Mouse (Mus musculus) embryonic facial prominence, embryonic 11.5 days (tissue): Measurements from ENCODE around the gene Rad50. TPM values are rescaled to one million over a fixed set of nuclear protein-coding genes. Genes with fewer than 3 reads are reported as not detected.

Experiments
- ATAC-seq: fragments of 200-750 bp; cut with Nextera tagmentation; replicated peaks from 2 replicates; pipeline ENCODE4 v1.8.0; 2017; ENCODE audit warnings: low read depth; ENCODE audit not compliant: insufficient number of reproducible peaks, low FRiP score, low TSS enrichment
- DNase-seq: peaks from one replicate; pipeline ENCODE4 v3.0.0-alpha.2; 2015; ENCODE audit warnings: low spot score
- H3K27ac ChIP-seq: fragments of 300-500 bp; sonication (generic); replicated peaks from 2 replicates; pipeline ENCODE4 v1.5.1; 2014; ENCODE audit warnings: mild to moderate bottlenecking, low read depth, low read length, control low read depth
- H3K27me3 ChIP-seq: fragments of 300-500 bp; sonication (generic); 2 replicates; pipeline ENCODE4 v1.6.1; 2014; ENCODE audit warnings: mild to moderate bottlenecking, low read length, moderate library complexity, mixed read lengths; ENCODE audit not compliant: control insufficient read depth, insufficient read depth
- H3K36me3 ChIP-seq: fragments of 300-500 bp; sonication (generic); replicated peaks from 2 replicates; pipeline ENCODE4 v1.6.1; 2014; ENCODE audit warnings: low read depth, mild to moderate bottlenecking, low read length, moderate library complexity, mixed read lengths; ENCODE audit not compliant: control insufficient read depth, insufficient read depth
- H3K4me1 ChIP-seq: fragments of 300-500 bp; sonication (generic); 2 replicates; pipeline ENCODE4 v1.6.1; 2014; ENCODE audit warnings: low read length, mixed read lengths; ENCODE audit not compliant: control insufficient read depth, insufficient read depth
- H3K4me2 ChIP-seq: fragments of 300-500 bp; sonication (generic); 2 replicates; pipeline ENCODE4 v1.6.1; 2014; ENCODE audit warnings: low read depth, mild to moderate bottlenecking, control low read depth, low read length, moderate library complexity
- H3K4me3 ChIP-seq: fragments of 300-500 bp; sonication (generic); 2 replicates; pipeline ENCODE4 v1.5.1; 2014; ENCODE audit warnings: low read depth, low read length, control low read depth
- H3K9ac ChIP-seq: fragments of 300-500 bp; sonication (generic); replicated peaks from 2 replicates; pipeline ENCODE4 v1.6.1; 2014; ENCODE audit warnings: mild to moderate bottlenecking, control low read depth, low read length
- H3K9me3 ChIP-seq: fragments of 300-500 bp; sonication (generic); replicated peaks from 2 replicates; pipeline ENCODE4 v1.6.1; 2016; ENCODE audit warnings: mild to moderate bottlenecking, low read length, inconsistent platforms, mixed read lengths; ENCODE audit not compliant: control insufficient read depth
- WGBS: fragments of 180-500 bp; shearing (Covaris S2); extraction: QIAGEN DNeasy Blood & Tissue Kit; methylation state at CpG from one replicate; pipeline ENCODE4 v1.1.7; 2014; 5-methylcytosine and 5-hydroxymethylcytosine counted together
- polyA plus RNA-seq: library from polyadenylated mRNA; unstranded; fragments of >200 nt; fragmentation: Nextera tagmentation; extraction: Ambion mirVana; gene quantifications from 2 replicates; pipeline ENCODE4 v1.2.1, GENCODE M21; 2014

Rad50 gene
- polyA plus RNA-seq, 1 experiment from 2014 or later = 26.8 TPM

DNA sequence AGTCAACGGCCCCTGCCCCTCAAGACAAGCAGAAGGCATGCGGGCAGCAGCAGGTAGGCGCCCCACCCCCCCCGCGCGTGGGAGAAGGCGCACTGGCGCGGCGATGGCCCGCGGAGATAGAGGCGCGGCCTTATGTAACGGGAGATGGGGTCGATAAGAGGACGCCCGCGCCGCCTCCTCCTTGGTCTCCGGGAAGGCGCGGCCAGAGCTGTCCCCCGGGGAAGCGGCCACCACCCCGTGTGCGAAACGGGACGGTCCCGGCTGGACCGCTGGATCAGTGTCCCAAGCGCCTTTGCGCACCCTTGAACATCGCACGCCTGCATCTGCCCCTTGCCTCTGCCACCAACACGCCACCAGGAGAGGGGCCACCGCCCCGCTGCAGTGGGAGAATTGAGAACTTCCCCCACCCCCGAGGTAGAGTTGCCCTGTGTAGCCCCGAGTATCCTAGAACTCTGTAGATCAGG, 70.9 kb downstream of the Rad50 start:
- Histone ChIP-seq H3K4me3 (peak overlapping the region; percentile 20), H3K27ac (no peak overlapping the region), H3K36me3 (no peaks in the 10 kb centered on the region), H3K27me3 (no peaks in the 10 kb centered on the region; the same call in 1 of the 2 replicates), H3K4me2 (peak overlapping the region; percentile 59), H3K9ac (peak overlapping the region; percentile 39), H3K4me1 (peaks cover 5% of the 10 kb centered on the region; the same call in 1 of the 2 replicates), H3K9me3 (no peaks in the 10 kb centered on the region)
- 1% methylated on average over 40 of the region's 40 CpGs for WGBS
- peak; percentile 18 for DNase-seq
- no peak for ATAC-seq

- Histone ChIP-seq H3K27me3 (no peaks in the 10 kb centered on the region; the same call in 1 of the 2 replicates), H3K9ac (peak overlapping the region; percentile 39), H3K27ac (no peak overlapping the region), H3K9me3 (no peaks in the 10 kb centered on the region), H3K4me2 (peak overlapping the region; percentile 59), H3K4me1 (peaks cover 5% of the 10 kb centered on the region; the same call in 1 of the 2 replicates), H3K4me3 (peak overlapping the region; percentile 20), H3K36me3 (no peaks in the 10 kb centered on the region)
- whole genome bisulfite sequencing = 38% methylated on average over 9 of the region's 9 CpGs
- no peak for DNase-seq
- ATAC-seq = no peak
Measured at GRCm38 (mm10) chr11:53635590-53636182, 71.4 kb downstream of the Rad50 start.

- no peak within 1 kb of the TSS for H3K4me2 ChIP-seq
- no peak within 1 kb of the TSS for H3K4me3 ChIP-seq
- ATAC-seq (no peak), DNase-seq (no peak)
- no peak within 1 kb of the TSS for H3K9ac ChIP-seq
- H3K36me3 ChIP-seq = no peaks in the 10 kb centered on the region
- WGBS = 95% methylated on average over 8 of the region's 8 CpGs
- H3K27ac ChIP-seq = no peak within 1 kb of the TSS
- no peaks in the 10 kb centered on the region; the same call in 1 of the 2 replicates for H3K27me3 ChIP-seq
- no peaks in the 10 kb centered on the region for H3K9me3 ChIP-seq
- peaks cover 5% of the 10 kb centered on the region; the same call in 1 of the 2 replicates for H3K4me1 ChIP-seq
Measured at GRCm38 (mm10) chr11:53634556-53634955, 72.6 kb downstream of the Rad50 start, which contains the start of gene Il13. Gene Il13, minus strand, starts transcription at chr11:53634702.

DNA sequence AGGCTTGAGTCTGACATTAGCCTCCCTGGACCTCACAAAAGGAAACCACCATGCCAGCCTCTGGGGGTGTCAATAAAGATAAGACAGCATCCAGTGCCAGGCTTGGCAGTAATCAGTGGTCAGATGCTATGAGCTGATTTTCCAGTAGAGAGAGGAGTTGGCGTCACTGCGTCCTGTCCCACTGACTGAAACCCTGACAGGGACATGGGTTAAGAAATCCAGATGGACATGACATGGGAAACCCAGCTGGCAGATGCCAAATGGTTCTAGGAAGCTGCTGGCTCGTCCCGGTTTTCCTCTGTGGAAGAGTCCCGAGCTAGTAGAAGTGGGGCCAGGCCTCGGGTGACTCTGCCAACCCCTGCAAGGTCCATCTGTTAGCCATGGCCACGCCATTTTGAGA, 73.5 kb downstream of the Rad50 start:
- Histone ChIP-seq H3K27ac (no peak overlapping the region), H3K4me3 (no peak overlapping the region), H3K27me3 (no peaks in the 10 kb centered on the region; the same call in 1 of the 2 replicates), H3K9ac (no peak overlapping the region), H3K4me1 (peaks cover 5% of the 10 kb centered on the region; the same call in 1 of the 2 replicates), H3K9me3 (no peaks in the 10 kb centered on the region), H3K36me3 (no peaks in the 10 kb centered on the region), H3K4me2 (no peak overlapping the region)
- no peak for DNase-seq
- ATAC-seq = no peak
- WGBS = 89% methylated on average over 7 of the region's 7 CpGs

- H3K27me3 ChIP-seq = no peaks in the 10 kb centered on the region; the same call in 1 of the 2 replicates
- DNase-seq (peak; percentile 35), ATAC-seq (no peak)
- WGBS = 72% methylated on average over 14 of the region's 14 CpGs
- no peaks in the 10 kb centered on the region for H3K9me3 ChIP-seq
- H3K4me3 ChIP-seq = no peak overlapping the region
- peaks cover 5% of the 10 kb centered on the region; the same call in 1 of the 2 replicates for H3K4me1 ChIP-seq
- no peak overlapping the region for H3K27ac ChIP-seq
- H3K4me2 ChIP-seq = no peak overlapping the region
- H3K9ac ChIP-seq = no peak overlapping the region
- H3K36me3 ChIP-seq = no peaks in the 10 kb centered on the region
Measured at GRCm38 (mm10) chr11:53632122-53632733, 74.9 kb downstream of the Rad50 start.

DNA sequence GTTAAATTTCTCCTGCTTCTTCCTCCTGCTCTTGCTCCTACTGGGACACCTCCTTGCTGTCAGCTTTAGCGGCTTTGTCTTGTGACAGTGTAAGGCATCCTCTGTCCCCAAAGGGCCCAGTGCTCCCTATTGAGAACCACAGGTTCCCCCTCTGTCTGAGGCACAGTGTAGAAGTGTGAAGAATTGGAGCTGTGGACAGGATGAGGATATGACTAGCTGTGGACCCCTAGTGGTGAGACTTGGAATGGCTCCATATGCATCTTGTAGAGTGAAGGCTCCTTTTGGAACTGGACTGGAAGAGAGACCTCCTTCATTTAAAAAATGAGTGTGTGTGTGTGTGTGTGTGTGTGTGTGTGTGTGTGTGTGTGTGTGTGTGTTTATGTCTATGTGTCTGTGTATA, 79.3 kb downstream of the Rad50 start:
- no peaks in the 10 kb centered on the region for H3K36me3 ChIP-seq
- ATAC-seq (peak; percentile 74; the same call in 1 of the 2 replicates), DNase-seq (peak; percentile 93)
- WGBS = 12% methylated on average over 1 of the region's 1 CpGs
- no peaks in the 10 kb centered on the region for H3K4me1 ChIP-seq
- H3K4me2 ChIP-seq = no peak overlapping the region
- no peak overlapping the region for H3K27ac ChIP-seq
- no peaks in the 10 kb centered on the region for H3K27me3 ChIP-seq
- H3K9me3 ChIP-seq = no peaks in the 10 kb centered on the region
- no peak overlapping the region for H3K9ac ChIP-seq
- no peak overlapping the region for H3K4me3 ChIP-seq

DNA sequence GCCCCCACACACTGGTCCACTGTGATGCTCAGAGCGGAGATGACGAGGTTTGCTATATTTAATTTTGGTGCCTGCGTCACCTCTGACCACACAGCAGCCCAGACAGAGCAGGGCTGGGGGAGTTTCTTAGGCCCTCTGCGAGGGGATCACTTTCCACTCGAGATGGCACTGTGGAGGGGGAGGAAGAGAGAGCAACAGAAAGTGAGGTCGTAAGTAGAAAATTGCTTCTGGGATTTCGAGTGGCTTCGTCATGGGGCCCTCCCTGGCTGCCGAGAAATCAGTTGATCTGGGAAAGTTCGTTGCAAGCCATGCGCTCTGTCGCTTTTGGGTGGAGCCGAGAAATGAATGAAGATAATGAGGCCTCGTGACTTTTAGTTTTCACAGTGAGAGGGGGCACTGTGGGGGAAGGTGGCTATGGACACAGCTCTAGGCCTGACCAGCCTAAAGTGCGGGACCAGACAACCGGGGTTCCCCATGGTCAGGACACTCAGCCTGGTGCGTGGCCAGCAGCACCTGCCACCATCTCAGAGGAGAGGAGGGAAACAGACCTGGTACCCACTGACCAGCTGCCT, 80.2 kb downstream of the Rad50 start:
- no peak overlapping the region for H3K4me3 ChIP-seq
- no peak overlapping the region for H3K4me2 ChIP-seq
- ATAC-seq (no peak), DNase-seq (no peak)
- H3K9me3 ChIP-seq = no peaks in the 10 kb centered on the region
- H3K27me3 ChIP-seq = no peaks in the 10 kb centered on the region
- no peak overlapping the region for H3K9ac ChIP-seq
- no peaks in the 10 kb centered on the region for H3K36me3 ChIP-seq
- no peak overlapping the region for H3K27ac ChIP-seq
- no peaks in the 10 kb centered on the region for H3K4me1 ChIP-seq
- WGBS = 71% methylated on average over 17 of the region's 17 CpGs

DNA sequence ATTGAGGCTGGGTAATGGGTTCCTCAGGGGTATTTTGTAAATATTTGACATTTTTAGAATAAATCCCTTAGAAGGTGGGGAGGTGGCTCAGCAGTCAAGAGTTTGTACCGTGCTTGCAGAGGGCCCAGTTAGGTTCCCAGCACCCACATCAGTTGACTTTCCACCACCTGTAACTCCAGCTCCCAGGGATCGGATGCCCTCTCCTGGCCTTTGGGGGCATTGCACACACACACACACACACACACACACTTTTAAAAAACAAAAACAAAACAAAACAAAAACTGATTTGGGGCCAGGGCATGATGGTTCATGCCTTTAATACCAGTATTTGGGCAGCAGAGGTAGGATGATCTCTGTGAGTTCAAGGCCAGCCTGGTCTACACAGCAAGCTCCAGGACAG, 83.0 kb downstream of the Rad50 start:
- H3K9ac ChIP-seq = no peak overlapping the region
- no peaks in the 10 kb centered on the region for H3K9me3 ChIP-seq
- ATAC-seq (no peak), DNase-seq (no peak)
- 92% methylated on average over 2 of the region's 2 CpGs for WGBS
- H3K27ac ChIP-seq = no peak overlapping the region
- no peaks in the 10 kb centered on the region for H3K27me3 ChIP-seq
- no peaks in the 10 kb centered on the region for H3K36me3 ChIP-seq
- H3K4me3 ChIP-seq = no peak overlapping the region
- H3K4me2 ChIP-seq = no peak overlapping the region
- H3K4me1 ChIP-seq = no peaks in the 10 kb centered on the region
